Mouse (Mus musculus): ENCODE data around the gene Ubqln4. TPM values are rescaled to one million over a fixed set of nuclear protein-coding genes. Genes with fewer than 3 reads are reported as not detected.

Ubqln4 gene
- total RNA-seq, 4 experiments from 2014 or later = 121 to 142 (median 129) TPM

- DNase-seq (ENCODE audit: low spot score in 2 of 2) = no peak
Measured at GRCm38 (mm10) chr3:88541622-88542401, 11.7 kb upstream of the Ubqln4 start.

DNA sequence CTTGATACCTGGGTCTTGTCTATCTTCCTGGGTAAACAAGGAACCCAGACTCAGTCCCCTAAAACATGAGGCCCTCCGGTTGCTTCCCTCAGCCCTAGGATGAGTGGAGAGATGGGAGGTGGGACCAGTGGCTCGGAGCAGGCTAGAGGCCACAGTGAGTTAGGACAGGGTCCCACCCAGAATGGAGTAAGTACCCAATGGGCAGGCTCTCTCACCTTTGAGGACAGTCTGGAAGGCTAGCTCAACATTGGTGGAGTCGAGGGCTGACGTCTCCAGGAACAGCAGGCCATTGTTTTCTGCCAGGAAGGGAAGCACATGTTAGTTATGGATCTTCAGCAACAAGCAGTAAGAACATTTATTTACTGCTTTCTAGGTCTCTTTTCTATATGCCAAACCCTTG, 11.1 kb upstream of the Ubqln4 start:
- no peak for DNase-seq (ENCODE audit: low spot score in 2 of 2)

GRCm38 (mm10) chr3:88543174-88543573, 10.4 kb upstream of the Ubqln4 start:
- DNase-seq (ENCODE audit: low spot score in 2 of 2) = no peak

DNA sequence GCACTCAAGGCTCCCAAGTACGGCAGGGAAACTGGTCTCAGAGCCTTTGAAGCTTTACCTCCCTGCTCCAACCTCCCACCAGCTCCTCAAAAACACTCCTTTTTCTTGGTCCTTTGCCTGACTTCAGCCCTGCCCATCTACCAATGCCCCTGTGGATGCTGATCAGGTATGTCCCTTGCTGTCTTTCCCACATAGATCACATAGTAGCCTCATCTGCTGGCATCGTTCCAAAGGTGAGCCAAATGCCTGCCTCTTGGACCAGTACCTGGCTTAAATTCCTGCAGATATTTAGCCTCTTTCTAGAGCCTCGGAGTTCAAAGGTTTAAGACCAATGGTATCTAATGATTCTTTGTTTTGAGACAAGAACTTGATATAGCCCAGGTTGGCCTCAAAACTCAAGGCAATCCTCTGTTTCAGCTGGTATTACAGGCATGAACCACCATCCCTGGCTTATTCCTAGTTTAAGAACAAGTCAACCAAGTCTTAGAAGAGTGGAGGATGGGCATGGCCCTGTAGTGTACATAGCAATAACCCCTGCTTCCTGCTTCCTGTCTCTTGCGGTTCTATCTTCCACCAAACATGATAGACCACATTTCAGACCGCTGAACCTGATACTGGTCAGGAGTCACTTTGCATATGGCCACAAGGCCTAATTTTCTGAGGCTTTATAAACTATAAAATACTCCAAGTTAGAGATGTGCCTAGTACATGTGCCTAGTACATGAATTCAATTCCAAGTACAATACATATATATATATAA, 9.7 kb upstream of the Ubqln4 start:
- no peak for DNase-seq (ENCODE audit: low spot score in 2 of 2)

- no peak for DNase-seq (ENCODE audit: low spot score in 2 of 2)
Measured at GRCm38 (mm10) chr3:88544514-88544913, 9.0 kb upstream of the Ubqln4 start.

- DNase-seq (ENCODE audit: low spot score in 2 of 2) = no peak
Measured at GRCm38 (mm10) chr3:88544955-88545591, 8.5 kb upstream of the Ubqln4 start.

DNA sequence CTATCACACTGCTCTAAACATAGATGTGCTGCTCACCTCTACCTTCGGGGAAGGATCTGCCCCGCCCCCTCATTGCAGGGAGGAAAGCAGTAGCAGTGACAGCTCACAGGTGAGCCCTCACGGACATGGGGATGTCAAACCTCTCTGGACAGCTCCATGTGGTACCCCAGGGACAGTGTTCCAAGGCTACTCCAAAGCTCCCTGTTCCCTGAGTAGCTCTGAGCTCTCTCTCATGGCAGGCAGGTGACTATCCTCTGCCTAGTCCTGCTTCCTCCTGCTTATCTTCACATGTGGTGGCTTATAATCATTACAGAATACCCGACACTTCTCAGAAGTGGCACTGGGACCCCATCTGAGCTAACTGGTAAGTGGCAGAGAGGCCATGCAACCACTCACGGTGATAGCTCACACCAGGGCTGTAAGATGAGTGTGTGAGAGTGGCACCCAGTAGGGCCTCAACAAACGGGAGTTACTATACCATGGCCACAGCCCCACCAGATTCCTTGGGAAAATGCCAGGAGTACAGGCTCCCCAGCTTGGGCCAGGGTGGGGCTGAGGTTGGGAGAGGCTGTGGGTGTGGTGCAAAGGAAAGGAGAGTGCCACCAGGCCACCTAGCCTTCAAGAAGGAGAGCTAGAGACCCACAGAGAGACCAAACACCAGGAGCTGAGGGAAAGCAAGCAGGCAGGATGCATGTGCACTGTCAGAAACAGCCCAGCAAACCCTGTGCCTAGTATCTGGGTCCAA, 6.7 kb upstream of the Ubqln4 start:
- no peak for DNase-seq (ENCODE audit: low spot score in 2 of 2)

DNA sequence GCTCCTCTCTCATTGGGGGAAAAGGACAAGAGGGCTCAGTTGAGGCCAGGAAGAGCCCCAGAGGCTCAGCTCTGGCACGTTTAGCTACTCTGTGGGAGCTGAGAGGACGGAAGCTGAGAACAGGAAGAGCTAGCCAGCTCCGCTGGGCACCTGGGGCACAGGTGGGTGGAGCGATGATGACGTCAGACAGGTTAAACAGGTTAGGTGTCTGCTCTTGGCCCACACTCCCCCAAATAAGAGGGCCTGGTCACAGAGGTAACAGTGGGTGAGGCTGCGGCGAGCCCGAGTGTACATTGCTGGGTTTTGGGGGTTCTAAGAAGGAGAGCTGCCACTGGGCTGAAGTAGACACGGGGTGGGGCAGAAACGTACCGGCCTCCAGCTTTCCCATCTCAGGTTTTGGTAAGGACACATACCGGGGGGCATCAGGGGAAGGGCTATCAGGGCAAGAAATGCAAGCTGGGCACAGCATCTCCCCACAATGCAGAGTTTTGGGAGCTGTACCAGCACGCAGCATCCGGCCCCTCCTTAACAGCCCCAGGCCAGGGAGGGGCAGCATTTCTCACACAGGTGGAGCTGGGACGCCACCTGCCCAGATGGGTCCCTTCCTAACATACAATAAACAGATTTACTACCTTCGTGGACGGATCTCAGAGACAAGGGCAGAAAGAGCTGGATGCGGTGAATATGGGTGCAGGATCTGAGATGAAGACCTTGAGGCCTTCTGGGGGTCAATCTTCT, 5.2 kb upstream of the Ubqln4 start, which contains the start of gene Rab25:
Gene Rab25, minus strand, starts transcription at position 121 of the 738 bp plus-strand sequence.
- DNase-seq (ENCODE audit: low spot score in 2 of 2) = no peak

- no peak for DNase-seq (ENCODE audit: low spot score in 2 of 2)
Measured at GRCm38 (mm10) chr3:88551586-88551985, 2.0 kb upstream of the Ubqln4 start.

GRCm38 (mm10) chr3:88552082-88552645, 1.4 kb upstream of the Ubqln4 start:
- no peak for DNase-seq (ENCODE audit: low spot score in 2 of 2)

DNA sequence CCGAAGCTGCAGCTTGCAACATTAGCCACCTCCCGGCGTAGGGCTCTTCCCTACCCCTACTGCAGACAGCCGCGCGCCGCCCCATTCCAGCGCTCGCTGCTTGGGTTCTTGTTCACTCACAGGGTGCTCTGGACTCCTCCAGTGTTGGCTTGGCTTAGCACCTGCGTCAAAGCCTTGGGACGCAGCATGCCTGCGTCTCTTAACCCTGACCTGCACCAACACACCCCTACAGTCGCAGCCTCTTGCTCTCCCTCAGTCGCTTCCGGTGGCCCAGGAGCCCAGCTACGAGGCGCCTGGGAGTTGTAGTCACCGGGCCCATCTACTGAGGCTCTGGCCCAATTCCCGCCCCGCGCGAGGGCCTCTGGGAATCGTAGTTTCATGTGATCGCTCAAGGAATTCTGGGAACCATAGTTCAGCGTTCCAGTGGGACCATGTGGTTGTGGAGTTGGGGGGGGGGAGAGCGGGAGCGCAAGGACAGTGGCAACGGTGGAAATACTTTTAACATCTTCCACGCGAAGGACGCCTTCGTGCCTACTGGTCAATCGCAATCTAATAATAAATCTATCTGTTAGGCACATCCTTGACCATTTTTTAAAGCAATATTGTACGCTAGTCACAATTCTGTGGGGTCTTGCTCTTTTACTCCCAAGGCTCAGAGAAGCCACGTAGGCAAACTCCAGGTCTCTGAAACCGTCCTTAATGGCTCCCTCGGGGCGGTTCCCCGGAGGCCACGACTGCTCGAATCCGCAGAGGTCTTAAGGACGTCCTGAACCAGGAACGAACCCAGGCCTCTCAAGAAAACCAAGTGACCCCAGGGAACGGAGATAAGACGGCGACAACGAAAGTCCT, 658 bp upstream of the Ubqln4 start, which contains the start of gene Lamtor2:
Gene Lamtor2, minus strand, starts transcription at position 399 of the 849 bp plus-strand sequence.
- peak; percentile 97 to 98 for DNase-seq (ENCODE audit: low spot score in 2 of 2)

GRCm38 (mm10) chr3:88553880-88554586, 475 bp downstream of the Ubqln4 start:
- DNase-seq (ENCODE audit: low spot score in 2 of 2) = no peak

GRCm38 (mm10) chr3:88555069-88555605, 1.6 kb downstream of the Ubqln4 start:
- no peak for DNase-seq (ENCODE audit: low spot score in 2 of 2)

GRCm38 (mm10) chr3:88555731-88556130, 2.2 kb downstream of the Ubqln4 start:
- no peak for DNase-seq (ENCODE audit: low spot score in 2 of 2)

DNA sequence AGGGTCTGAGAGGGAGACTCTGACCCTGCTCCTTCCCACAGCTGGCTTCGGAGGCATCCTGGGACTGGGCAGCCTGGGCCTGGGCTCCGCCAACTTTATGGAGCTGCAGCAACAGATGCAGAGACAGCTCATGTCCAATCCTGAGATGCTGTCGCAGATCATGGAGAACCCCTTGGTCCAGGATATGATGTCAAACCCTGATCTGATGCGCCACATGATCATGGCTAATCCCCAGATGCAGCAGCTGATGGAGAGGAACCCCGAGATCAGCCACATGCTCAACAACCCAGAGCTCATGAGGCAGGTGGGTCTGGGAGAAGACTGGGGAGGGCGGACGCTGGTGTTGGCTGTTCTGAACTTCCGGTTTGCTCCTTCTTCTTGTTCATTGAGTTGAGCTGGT, 3.1 kb downstream of the Ubqln4 start:
- DNase-seq (ENCODE audit: low spot score in 2 of 2) = no peak

- no peak for DNase-seq (ENCODE audit: low spot score in 2 of 2)
Measured at GRCm38 (mm10) chr3:88559596-88559995, 6.0 kb downstream of the Ubqln4 start.

GRCm38 (mm10) chr3:88561989-88562388, 8.4 kb downstream of the Ubqln4 start:
- DNase-seq (ENCODE audit: low spot score in 2 of 2) = no peak

DNA sequence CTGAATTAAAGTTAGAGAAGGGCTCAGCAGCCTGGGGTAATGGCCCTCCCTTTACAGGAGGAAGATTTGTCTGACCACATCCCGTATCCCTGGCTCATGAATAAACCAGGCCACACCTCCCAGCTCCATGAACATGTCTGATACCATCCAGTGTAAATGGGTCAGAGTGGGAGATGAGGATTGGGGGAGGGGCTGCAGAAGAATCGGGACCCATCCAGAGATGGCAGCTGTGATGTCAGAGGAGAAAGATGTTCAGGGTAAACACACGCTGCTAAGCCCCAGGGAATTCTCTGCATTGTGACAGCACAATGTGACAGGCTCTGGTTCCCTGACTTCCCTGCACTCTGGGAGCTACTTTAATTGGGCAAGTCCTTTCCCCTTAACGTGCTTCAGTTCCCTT, 9.9 kb downstream of the Ubqln4 start:
- DNase-seq (ENCODE audit: low spot score in 2 of 2) = no peak
